In genomic region chr7:134193089-134193488, GRCm38 (mm10) we compare ENCODE assay signal across 21 mouse cellular contexts. TPM values are rescaled to one million over a fixed set of nuclear protein-coding genes. Genes with fewer than 3 reads are reported as not detected.
DNase-seq lines count a peak whose midpoint lies in the region; ATAC-seq and TF ChIP-seq lines count a peak whose summit lies in the region.
"Had no signal": no experiment of that assay in that cellular context is flagged by ENCODE, and none has a peak within 500 bp of the region (broad histone marks: within the 10 kb centered on the region; RNA-seq: fewer than 3 reads in every experiment).

No protein-coding gene starts in this region.

- peak; percentile 53 for DNase-seq in adrenal gland, postnatal 10 days
- no peak for DNase-seq in adrenal gland, postnatal 4 days (ENCODE audit: low spot score in 2 of 2)
- peak; percentile 94 for DNase-seq in liver, adult 2 months (ENCODE audit: extremely low read depth, low read depth, low spot score)
- DNase-seq in liver, embryonic 11.5 days (ENCODE audit: low spot score) = no peak
- DNase-seq in adipocyte (ENCODE audit: low spot score) = peak; percentile 93
- peak; percentile 23 for DNase-seq in embryo, embryonic 9.5 days (ENCODE audit: extremely low spot score)
- no peak for DNase-seq in layer of hippocampus, postnatal 10 days (ENCODE audit: low spot score in 2 of 2)
- DNase-seq: cerebellum, adult 18-20 months; cerebellum, postnatal 25 days; gastrocnemius, postnatal 25 days; lung, postnatal 14 days; spleen, adult 18-20 months; thymus, postnatal 25 days had no signal

- no peak for ATAC-seq in liver, embryonic 11.5 days (replicated peaks; ENCODE audit: low FRiP score)
- ATAC-seq: forebrain, embryonic 13.5 days; midbrain, embryonic 13.5 days had no signal

- no peaks in the 10 kb centered on the region; the same call in 1 of the 2 replicates for H3K27me3 ChIP-seq in liver, adult 2 months (ENCODE audit: control insufficient read depth, insufficient read depth, low read length)
- H3K27me3 ChIP-seq in liver, embryonic 11.5 days (replicated peaks; ENCODE audit: control insufficient read depth, insufficient read depth, low read length) = no peaks in the 10 kb centered on the region
- H3K27me3 ChIP-seq: CH12.LX; forebrain, embryonic 13.5 days; limb, embryonic 12.5 days; midbrain, embryonic 13.5 days; neural tube, embryonic 13.5 days had no signal

- H3K4me2 ChIP-seq in liver, embryonic 11.5 days = no peak overlapping the region
- H3K4me2 ChIP-seq: forebrain, embryonic 13.5 days; hindbrain, embryonic 13.5 days; limb, embryonic 12.5 days; midbrain, embryonic 13.5 days; neural tube, embryonic 13.5 days had no signal

- no peak overlapping the region for H3K4me3 ChIP-seq in liver, adult 2 months (ENCODE audit: insufficient read depth, low read depth, low read length)
- no peak overlapping the region for H3K4me3 ChIP-seq in liver, embryonic 11.5 days (ENCODE audit: low read depth, low read length)
- H3K4me3 ChIP-seq: forebrain, embryonic 13.5 days; hindbrain, embryonic 13.5 days; limb, embryonic 12.5 days; midbrain, embryonic 13.5 days; neural tube, embryonic 13.5 days had no signal

- no peaks in the 10 kb centered on the region for H3K9me3 ChIP-seq in liver, embryonic 11.5 days (ENCODE audit: control insufficient read depth, low read length)
- H3K9me3 ChIP-seq: forebrain, embryonic 13.5 days; hindbrain, embryonic 13.5 days; limb, embryonic 12.5 days; midbrain, embryonic 13.5 days; neural tube, embryonic 13.5 days had no signal

- H3K27ac ChIP-seq in liver, adult 2 months (replicated peaks; ENCODE audit: insufficient read depth, low read depth, low read length) = no peak overlapping the region
- H3K27ac ChIP-seq in liver, embryonic 11.5 days (ENCODE audit: low read depth, low read length) = no peak overlapping the region
- H3K27ac ChIP-seq: forebrain, embryonic 13.5 days; hindbrain, embryonic 13.5 days; limb, embryonic 12.5 days; liver, embryonic 14.5 days; midbrain, embryonic 13.5 days; neural tube, embryonic 13.5 days had no signal

- no peak for TF ChIP-seq POLR2A in liver, adult 2 months (IDR thresholded peaks at IDR 0.05; ENCODE audit: extremely low read depth, insufficient read depth, low read length)

- no peaks in the 10 kb centered on the region for H3K36me3 ChIP-seq in liver, adult 2 months (ENCODE audit: control insufficient read depth, insufficient read depth, low read length)
- no peaks in the 10 kb centered on the region for H3K36me3 ChIP-seq in liver, embryonic 11.5 days (ENCODE audit: control insufficient read depth, insufficient read depth, low read length)
- H3K36me3 ChIP-seq: hindbrain, embryonic 13.5 days; limb, embryonic 12.5 days; midbrain, embryonic 13.5 days; neural tube, embryonic 13.5 days had no signal

- 16% methylated on average over 3 of the region's 3 CpGs for WGBS in liver, adult 2 months
- WGBS in liver, embryonic 11.5 days = 80% methylated on average over 3 of the region's 3 CpGs

- TF ChIP-seq CTCF in liver, adult 2 months (IDR thresholded peaks at IDR 0.05; ENCODE audit: low read depth, low read length) = no peak

- peaks cover 19% of the 10 kb centered on the region for H3K4me1 ChIP-seq in liver, adult 2 months (ENCODE audit: control insufficient read depth, insufficient read depth, low read length)
- H3K4me1 ChIP-seq in liver, embryonic 11.5 days (replicated peaks; ENCODE audit: control insufficient read depth, insufficient read depth, low read length) = no peaks in the 10 kb centered on the region; the same call in 1 of the 2 replicates
- H3K4me1 ChIP-seq: hindbrain, embryonic 13.5 days; limb, embryonic 12.5 days; neural tube, embryonic 13.5 days had no signal

- no peaks in the 10 kb centered on the region for H3K79me2 ChIP-seq in liver, adult 2 months (ENCODE audit: control insufficient read depth, insufficient read depth, low read length)

- no peak overlapping the region for H3K9ac ChIP-seq in liver, adult 2 months (ENCODE audit: low read depth, low read length)
- no peak overlapping the region for H3K9ac ChIP-seq in liver, embryonic 11.5 days (ENCODE audit: low read depth, low read length)
- H3K9ac ChIP-seq: forebrain, embryonic 13.5 days; hindbrain, embryonic 13.5 days; limb, embryonic 12.5 days; liver, embryonic 14.5 days; midbrain, embryonic 13.5 days; neural tube, embryonic 13.5 days had no signal

RNA-seq across cellular contexts. Expression of gene Adam12, which starts 38.9 kb away (rescaled TPM):
- 10 to 100 TPM; 26.6 to 31.0 TPM for total RNA-seq in adrenal gland, postnatal 10 days (2021)
- 10 to 100 TPM; 24.4 to 26.3 TPM for total RNA-seq in adrenal gland, postnatal 4 days (2021)
- 0.28 and 1.9 TPM in 2 replicates for total RNA-seq in liver, adult 2 months (2014; rRNA removed)
- polyA plus RNA-seq in liver, adult 2 months (2012; rRNA removed) = 0.17 and 0.28 TPM in 2 replicates
- polyA plus RNA-seq in liver, embryonic 11.5 days (2014; fragmentation: Nextera tagmentation; extraction: Ambion mirVana) = 11.0 and 11.8 TPM in 2 replicates
- 10 to 100 TPM; 16.3 to 16.8 TPM for total RNA-seq in layer of hippocampus, postnatal 10 days (2021)
- total RNA-seq: CH12.LX, MEL had no signal

Comparison
In these comparisons a context has a peak if more than half of its experiments do, and no peak if none do; other contexts are left out.
1. DNase-seq: peak in adrenal gland, postnatal 10 days (single experiment), liver, adult 2 months (single experiment), adipocyte (single experiment) and embryo, embryonic 9.5 days (single experiment); none in adrenal gland, postnatal 4 days (0 of 2), liver, embryonic 11.5 days (single experiment) and layer of hippocampus, postnatal 10 days (0 of 2).